Mouse (Mus musculus) E14TG2a.4 (cell line): ENCODE data around the gene Icos.

Experiments
- H3K27me3 ChIP-seq: 2 replicates; pipeline ENCODE4 v1.6.1; 2014; ENCODE audit warnings: low read length, control low read depth; ENCODE audit not compliant: insufficient read depth
- H3K36me3 ChIP-seq: 2 replicates; pipeline ENCODE4 v1.6.1; 2014; ENCODE audit warnings: low read length, control low read depth; ENCODE audit not compliant: insufficient read depth
- H3K4me1 ChIP-seq: replicated peaks from 2 replicates; pipeline ENCODE4 v1.6.1; 2014; ENCODE audit warnings: low read depth, low read length, control low read depth
- H3K4me3 ChIP-seq: replicated peaks from 2 replicates; pipeline ENCODE4 v1.5.1; 2014; ENCODE audit warnings: mild to moderate bottlenecking, low read length
- H3K9me3 ChIP-seq: 2 replicates; pipeline ENCODE4 v1.6.1; 2014; ENCODE audit warnings: low read length, control low read depth
- CTCF ChIP-seq: conservative IDR thresholded peaks from 2 replicates; pipeline ENCODE4 v1.5.1; 2014; ENCODE audit warnings: low read length
- NANOG ChIP-seq: IDR thresholded peaks from 2 replicates; pipeline ENCODE4 v1.6.1; 2014; ENCODE audit warnings: borderline replicate concordance, low read length, mixed read lengths
- POU5F1 ChIP-seq: IDR thresholded peaks from 2 replicates; pipeline ENCODE4 v1.6.1; 2014; ENCODE audit warnings: low read length, borderline replicate concordance

Gene Icos

GRCm38 (mm10) chr1:60977641-60978040, at the start of gene Icos:
Icos (plus strand) TSS chr1:60977927.
- no peaks in the 10 kb centered on the region for H3K4me1 ChIP-seq
- H3K27me3 ChIP-seq = no peaks in the 10 kb centered on the region
- no peaks in the 10 kb centered on the region for H3K9me3 ChIP-seq
- TF ChIP-seq POU5F1 = no peak
- TF ChIP-seq NANOG = no peak
- no peak for TF ChIP-seq CTCF
- H3K36me3 ChIP-seq = no peaks in the 10 kb centered on the region
- H3K4me3 ChIP-seq = no peak within 1 kb of the TSS

- H3K4me1 ChIP-seq = no peaks in the 10 kb centered on the region
- no peak for TF ChIP-seq POU5F1
- TF ChIP-seq CTCF = no peak
- no peak for TF ChIP-seq NANOG
- no peaks in the 10 kb centered on the region for H3K27me3 ChIP-seq
- H3K9me3 ChIP-seq = no peaks in the 10 kb centered on the region
- H3K36me3 ChIP-seq = no peaks in the 10 kb centered on the region
- H3K4me3 ChIP-seq = no peak overlapping the region
These were observed 48.7 kb upstream of the Icos start for GRCm38 (mm10) chr1:60929036-60929435.

- no peaks in the 10 kb centered on the region for H3K4me1 ChIP-seq
- H3K9me3 ChIP-seq = no peaks in the 10 kb centered on the region
- no peaks in the 10 kb centered on the region for H3K27me3 ChIP-seq
- no peaks in the 10 kb centered on the region for H3K36me3 ChIP-seq
- H3K4me3 ChIP-seq = no peak overlapping the region
- TF ChIP-seq NANOG (no peak), POU5F1 (no peak), CTCF (no peak)
These were observed 47.3 kb upstream of the Icos start for GRCm38 (mm10) chr1:60930397-60930796.

GRCm38 (mm10) chr1:60935968-60936581, 41.7 kb upstream of the Icos start:
- Histone ChIP-seq H3K27me3 (no peaks in the 10 kb centered on the region), H3K36me3 (no peaks in the 10 kb centered on the region), H3K4me1 (no peaks in the 10 kb centered on the region), H3K4me3 (no peak overlapping the region), H3K9me3 (no peaks in the 10 kb centered on the region)
- TF ChIP-seq NANOG (no peak), POU5F1 (no peak), CTCF (no peak)

GRCm38 (mm10) chr1:60936963-60937711, 40.6 kb upstream of the Icos start:
- H3K36me3 ChIP-seq = no peaks in the 10 kb centered on the region

GRCm38 (mm10) chr1:60938256-60938655, 39.5 kb upstream of the Icos start:
- Histone ChIP-seq H3K4me3 (no peak overlapping the region), H3K9me3 (no peaks in the 10 kb centered on the region), H3K4me1 (no peaks in the 10 kb centered on the region), H3K27me3 (no peaks in the 10 kb centered on the region), H3K36me3 (no peaks in the 10 kb centered on the region)
- no peak for TF ChIP-seq CTCF

More at GRCm38 (mm10) chr1:60936963-60937711, 40.6 kb upstream of the Icos start:
- Histone ChIP-seq H3K27me3 (no peaks in the 10 kb centered on the region), H3K4me3 (no peak overlapping the region), H3K4me1 (no peaks in the 10 kb centered on the region), H3K9me3 (no peaks in the 10 kb centered on the region)
- TF ChIP-seq POU5F1 = no peak
- TF ChIP-seq NANOG = no peak
- TF ChIP-seq CTCF = no peak

GRCm38 (mm10) chr1:60938974-60939373, 38.8 kb upstream of the Icos start:
- H3K4me1 ChIP-seq = no peaks in the 10 kb centered on the region
- TF ChIP-seq NANOG (no peak), CTCF (no peak), POU5F1 (no peak)
- H3K36me3 ChIP-seq = no peaks in the 10 kb centered on the region
- no peaks in the 10 kb centered on the region for H3K27me3 ChIP-seq
- no peak overlapping the region for H3K4me3 ChIP-seq
- no peaks in the 10 kb centered on the region for H3K9me3 ChIP-seq

- H3K4me3 ChIP-seq = no peak overlapping the region
- no peaks in the 10 kb centered on the region for H3K4me1 ChIP-seq
- no peaks in the 10 kb centered on the region for H3K36me3 ChIP-seq
- no peak for TF ChIP-seq CTCF
- TF ChIP-seq NANOG = no peak
- no peak for TF ChIP-seq POU5F1
- no peaks in the 10 kb centered on the region for H3K9me3 ChIP-seq
- no peaks in the 10 kb centered on the region for H3K27me3 ChIP-seq
These were observed 37.7 kb upstream of the Icos start for GRCm38 (mm10) chr1:60940023-60940422.

GRCm38 (mm10) chr1:60940620-60941019, 37.1 kb upstream of the Icos start:
- H3K36me3 ChIP-seq = no peaks in the 10 kb centered on the region
- H3K4me3 ChIP-seq = no peak overlapping the region
- no peaks in the 10 kb centered on the region for H3K4me1 ChIP-seq
- no peak for TF ChIP-seq NANOG
- TF ChIP-seq CTCF = no peak
- H3K9me3 ChIP-seq = no peaks in the 10 kb centered on the region
- H3K27me3 ChIP-seq = no peaks in the 10 kb centered on the region
